ENCODE assay signal across 14 mouse cellular contexts in genomic region chr2:135880269-135880760, GRCm38 (mm10).
DNase-seq lines count a peak whose midpoint lies in the region; ATAC-seq and TF ChIP-seq lines count a peak whose summit lies in the region.
"Had no signal": no experiment of that assay in that cellular context is flagged by ENCODE, and none has a peak within 500 bp of the region (broad histone marks: within the 10 kb centered on the region; RNA-seq: fewer than 3 reads in every experiment).

No protein-coding gene starts in this region.

- no peak overlapping the region for H3K27ac ChIP-seq in forebrain, postnatal 0 days (ENCODE audit: low read depth, low read length)
- H3K27ac ChIP-seq in forebrain, embryonic 16.5 days (ENCODE audit: low read length) = no peak overlapping the region
- H3K27ac ChIP-seq in kidney, adult 2 months (ENCODE audit: insufficient read depth, low read depth, low read length) = no peak overlapping the region
- peak overlapping the region; percentile 71 for H3K27ac ChIP-seq in embryonic facial prominence, embryonic 13.5 days
- no peak overlapping the region for H3K27ac ChIP-seq in liver, embryonic 15.5 days (replicated peaks)
- H3K27ac ChIP-seq: hindbrain, embryonic 10.5 days had no signal

- H3K9ac ChIP-seq in forebrain, postnatal 0 days = no peak overlapping the region
- no peak overlapping the region for H3K9ac ChIP-seq in forebrain, embryonic 16.5 days (replicated peaks; ENCODE audit: low read depth, low read length)
- H3K9ac ChIP-seq in embryonic facial prominence, embryonic 13.5 days = no peak overlapping the region
- H3K9ac ChIP-seq in liver, embryonic 15.5 days = no peak overlapping the region

- no peaks in the 10 kb centered on the region for H3K27me3 ChIP-seq in forebrain, postnatal 0 days (ENCODE audit: insufficient read depth, low read length)
- H3K27me3 ChIP-seq in forebrain, embryonic 16.5 days (replicated peaks; ENCODE audit: control insufficient read depth, insufficient read depth, low read length) = no peaks in the 10 kb centered on the region
- H3K27me3 ChIP-seq in kidney, adult 2 months (replicated peaks; ENCODE audit: control insufficient read depth, insufficient read depth, low read length) = no peaks in the 10 kb centered on the region
- H3K27me3 ChIP-seq in embryonic facial prominence, embryonic 13.5 days = no peaks in the 10 kb centered on the region
- H3K27me3 ChIP-seq in liver, embryonic 15.5 days = no peaks in the 10 kb centered on the region
- H3K27me3 ChIP-seq: Patski had no signal

- ATAC-seq in forebrain, postnatal 0 days = no peak
- ATAC-seq in forebrain, embryonic 16.5 days = no peak
- no peak for ATAC-seq in embryonic facial prominence, embryonic 13.5 days (ENCODE audit: insufficient number of reproducible peaks, insufficient read depth, low FRiP score, low TSS enrichment, low read depth)
- peak; percentile 42; the same call in 1 of the 2 replicates for ATAC-seq in liver, embryonic 15.5 days (ENCODE audit: insufficient read depth)
- ATAC-seq: Patski had no signal

- no peak overlapping the region for H3K4me3 ChIP-seq in forebrain, postnatal 0 days (ENCODE audit: low read depth, low read length)
- no peak overlapping the region for H3K4me3 ChIP-seq in forebrain, embryonic 16.5 days (replicated peaks; ENCODE audit: low read length)
- no peak overlapping the region for H3K4me3 ChIP-seq in kidney, adult 2 months (ENCODE audit: insufficient read depth, low read depth, low read length)
- no peak overlapping the region for H3K4me3 ChIP-seq in embryonic facial prominence, embryonic 13.5 days
- H3K4me3 ChIP-seq in liver, embryonic 15.5 days (replicated peaks) = no peak overlapping the region
- H3K4me3 ChIP-seq: hindbrain, embryonic 10.5 days; myocyte had no signal

- WGBS in forebrain, postnatal 0 days = 43% methylated on average over 6 of the region's 6 CpGs
- 43% methylated on average over 6 of the region's 6 CpGs for WGBS in forebrain, embryonic 16.5 days
- WGBS in kidney, adult 2 months = 61% methylated on average over 6 of the region's 6 CpGs
- 31% methylated on average over 6 of the region's 6 CpGs for WGBS in embryonic facial prominence, embryonic 13.5 days
- WGBS in liver, embryonic 15.5 days (ENCODE audit: insufficient replicate concordance) = 34% methylated on average over 6 of the region's 6 CpGs

- no peaks in the 10 kb centered on the region for H3K9me3 ChIP-seq in forebrain, postnatal 0 days (ENCODE audit: low read length)
- H3K9me3 ChIP-seq in forebrain, embryonic 16.5 days (ENCODE audit: control insufficient read depth, low read length) = no peaks in the 10 kb centered on the region
- no peaks in the 10 kb centered on the region for H3K9me3 ChIP-seq in embryonic facial prominence, embryonic 13.5 days
- no peaks in the 10 kb centered on the region for H3K9me3 ChIP-seq in liver, embryonic 15.5 days (replicated peaks)
- H3K9me3 ChIP-seq: hindbrain, embryonic 10.5 days had no signal

- TF ChIP-seq POLR2A in kidney, adult 2 months (IDR thresholded peaks at IDR 0.05; ENCODE audit: low read depth, low read length) = no peak

- no peak for TF ChIP-seq CTCF in forebrain, postnatal 0 days (IDR thresholded peaks at IDR 0.05; ENCODE audit: low read depth)
- no peak for TF ChIP-seq CTCF in kidney, adult 2 months (conservative IDR thresholded peaks at IDR 0.05; ENCODE audit: insufficient read depth, insufficient read length, low read depth, low read length)

- peak; percentile 17 for DNase-seq in forebrain, postnatal 0 days
- DNase-seq in kidney, postnatal 10 days = peak; percentile 23
- no peak for DNase-seq in kidney, adult 2 months
- no peak for DNase-seq in ovary, adult 18-20 months (ENCODE audit: low spot score)
- no peak for DNase-seq in ovary, postnatal 14 days (ENCODE audit: low spot score)
- DNase-seq: adrenal gland, postnatal 25 days; cerebellum, adult 9-11 months; right cerebral cortex, postnatal 25 days had no signal

- no peaks in the 10 kb centered on the region for H3K36me3 ChIP-seq in forebrain, postnatal 0 days (ENCODE audit: insufficient read depth)
- no peaks in the 10 kb centered on the region for H3K36me3 ChIP-seq in forebrain, embryonic 16.5 days (ENCODE audit: control insufficient read depth, insufficient read depth)
- no peaks in the 10 kb centered on the region for H3K36me3 ChIP-seq in kidney, adult 2 months (ENCODE audit: control insufficient read depth, insufficient read depth, low read length)
- no peaks in the 10 kb centered on the region for H3K36me3 ChIP-seq in embryonic facial prominence, embryonic 13.5 days
- no peaks in the 10 kb centered on the region for H3K36me3 ChIP-seq in liver, embryonic 15.5 days (replicated peaks)
- H3K36me3 ChIP-seq: hindbrain, embryonic 10.5 days had no signal

- H3K4me2 ChIP-seq in forebrain, postnatal 0 days (ENCODE audit: low read depth) = no peak overlapping the region
- H3K4me2 ChIP-seq in forebrain, embryonic 16.5 days (ENCODE audit: low read length) = no peak overlapping the region
- H3K4me2 ChIP-seq in embryonic facial prominence, embryonic 13.5 days = 0 out of 2 replicates have a peak overlapping the region, but pooled peaks have one; percentile 20
- no peak overlapping the region for H3K4me2 ChIP-seq in liver, embryonic 15.5 days

- no peaks in the 10 kb centered on the region for H3K4me1 ChIP-seq in forebrain, postnatal 0 days (ENCODE audit: insufficient read depth)
- H3K4me1 ChIP-seq in forebrain, embryonic 16.5 days (replicated peaks; ENCODE audit: control insufficient read depth, insufficient read depth, low read length) = 0 out of 2 replicates have a peak, but pooled peaks cover 6% of the 10 kb centered on the region
- no peaks in the 10 kb centered on the region for H3K4me1 ChIP-seq in kidney, adult 2 months (ENCODE audit: control insufficient read depth, insufficient read depth, low read length)
- H3K4me1 ChIP-seq in embryonic facial prominence, embryonic 13.5 days = peaks cover 13% of the 10 kb centered on the region
- peaks cover 7% of the 10 kb centered on the region; the same call in 1 of the 2 replicates for H3K4me1 ChIP-seq in liver, embryonic 15.5 days (replicated peaks)

Comparison
In these comparisons a context has a peak if more than half of its experiments do, and no peak if none do; other contexts are left out.
1. DNase-seq: peak in forebrain, postnatal 0 days (single experiment) and kidney, postnatal 10 days (single experiment); none in kidney, adult 2 months (single experiment), ovary, adult 18-20 months (single experiment) and ovary, postnatal 14 days (single experiment).